Mouse (Mus musculus): ENCODE results near the gene Carmil1. TPM values are rescaled to one million over a fixed set of nuclear protein-coding genes. Genes with fewer than 3 reads are reported as not detected.
A peak's percentile ranks its signal among the peaks of the same experiment; 100 is the strongest.

The Carmil1 gene
- polyA plus RNA-seq, 1 experiment from 2014 or later = 30.0 TPM

DNA sequence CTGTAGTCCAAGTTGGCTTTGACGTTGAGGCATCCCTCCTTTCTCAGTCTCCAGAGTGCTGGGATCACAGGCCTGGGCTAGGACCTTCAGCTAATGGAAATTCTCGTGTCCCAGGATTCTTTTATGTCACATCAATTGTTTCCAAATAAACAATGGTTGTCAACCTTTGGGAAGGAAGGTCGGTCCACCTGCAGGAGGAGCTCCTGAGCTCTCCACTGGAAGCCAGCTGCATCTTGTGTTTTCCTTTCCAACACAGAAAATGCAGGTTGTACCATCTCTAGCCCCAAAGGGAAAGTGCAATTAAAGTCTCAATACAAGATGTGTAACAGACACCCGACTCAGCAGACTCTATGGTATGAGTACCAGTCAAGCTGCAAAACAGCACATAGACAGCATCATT lies 25.7 kb upstream of the Carmil1 start:
- H3K27ac ChIP-seq (ENCODE audit: low read depth, low read length) = no peak overlapping the region
- ATAC-seq (replicated peaks; ENCODE audit: low FRiP score) (no peak), DNase-seq (ENCODE audit: low spot score) (no peak)
- no peak overlapping the region for H3K4me2 ChIP-seq (ENCODE audit: low read depth, low read length, severe bottlenecking)
- no peaks in the 10 kb centered on the region for H3K27me3 ChIP-seq (ENCODE audit: control insufficient read depth, insufficient read depth, low read length)
- H3K9me3 ChIP-seq (ENCODE audit: control insufficient read depth, low read length) = no peaks in the 10 kb centered on the region
- no peak overlapping the region for H3K9ac ChIP-seq (ENCODE audit: low read length)
- no peak overlapping the region for H3K4me3 ChIP-seq (ENCODE audit: low read depth, low read length)
- 51% methylated on average over 4 of the region's 4 CpGs for WGBS
- no peaks in the 10 kb centered on the region for H3K36me3 ChIP-seq (ENCODE audit: control insufficient read depth, insufficient read depth, low read length)
- H3K4me1 ChIP-seq (replicated peaks; ENCODE audit: control insufficient read depth, insufficient read depth, low read length) = no peaks in the 10 kb centered on the region

DNA sequence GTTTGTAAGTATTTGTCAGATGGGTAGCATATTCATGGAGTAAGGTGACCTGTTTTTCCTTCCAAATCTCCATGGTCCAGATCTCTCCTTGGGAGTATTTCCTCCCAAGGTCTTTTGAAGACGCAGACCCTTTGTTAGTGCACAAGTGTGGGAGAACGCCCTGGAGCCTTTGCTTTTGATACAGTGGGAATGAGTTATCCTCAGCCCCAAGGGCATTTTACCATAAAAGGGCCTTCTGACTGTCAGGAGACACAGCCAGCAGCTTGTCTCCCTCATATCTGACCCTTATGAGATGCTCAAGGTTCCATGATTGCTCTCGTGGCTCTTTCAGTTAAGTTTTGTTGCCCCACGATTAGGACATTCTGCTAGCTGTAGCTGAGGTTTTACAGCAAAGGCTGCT lies 24.9 kb upstream of the Carmil1 start:
- no peak for DNase-seq (ENCODE audit: low spot score)
- ATAC-seq (replicated peaks; ENCODE audit: low FRiP score) = no peak
- Histone ChIP-seq H3K36me3 (ENCODE audit: control insufficient read depth, insufficient read depth, low read length) (no peaks in the 10 kb centered on the region), H3K27me3 (ENCODE audit: control insufficient read depth, insufficient read depth, low read length) (no peaks in the 10 kb centered on the region), H3K4me2 (ENCODE audit: low read depth, low read length, severe bottlenecking) (no peak overlapping the region), H3K9ac (ENCODE audit: low read length) (no peak overlapping the region), H3K4me1 (replicated peaks; ENCODE audit: control insufficient read depth, insufficient read depth, low read length) (no peaks in the 10 kb centered on the region), H3K4me3 (ENCODE audit: low read depth, low read length) (no peak overlapping the region), H3K9me3 (ENCODE audit: control insufficient read depth, low read length) (no peaks in the 10 kb centered on the region), H3K27ac (ENCODE audit: low read depth, low read length) (no peak overlapping the region)
- 71% methylated on average over 4 of the region's 4 CpGs for WGBS

DNA sequence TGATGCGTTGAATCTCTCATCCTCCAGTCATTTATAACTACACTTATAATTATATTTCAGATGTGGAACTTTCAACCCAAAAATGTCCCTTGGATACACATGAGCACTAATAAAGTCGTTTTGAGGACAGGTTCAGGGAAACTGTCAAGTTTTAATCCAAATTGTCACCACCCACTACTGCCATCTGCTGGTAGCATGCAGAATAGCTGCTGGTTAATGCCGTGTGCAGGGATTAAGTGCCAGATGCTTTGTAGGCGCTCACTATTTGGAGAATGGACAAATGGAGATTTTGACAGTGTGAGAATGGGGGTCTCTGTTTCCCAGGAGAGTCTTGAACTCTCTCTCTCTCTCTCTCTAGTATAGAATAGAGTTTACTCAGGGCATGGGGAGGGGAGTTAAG lies 16.7 kb upstream of the Carmil1 start:
- Histone ChIP-seq H3K27me3 (ENCODE audit: control insufficient read depth, insufficient read depth, low read length) (no peaks in the 10 kb centered on the region), H3K4me2 (ENCODE audit: low read depth, low read length, severe bottlenecking) (no peak overlapping the region), H3K4me1 (replicated peaks; ENCODE audit: control insufficient read depth, insufficient read depth, low read length) (no peaks in the 10 kb centered on the region), H3K27ac (ENCODE audit: low read depth, low read length) (no peak overlapping the region), H3K4me3 (ENCODE audit: low read depth, low read length) (no peak overlapping the region), H3K36me3 (ENCODE audit: control insufficient read depth, insufficient read depth, low read length) (no peaks in the 10 kb centered on the region), H3K9me3 (ENCODE audit: control insufficient read depth, low read length) (no peaks in the 10 kb centered on the region), H3K9ac (ENCODE audit: low read length) (no peak overlapping the region)
- ATAC-seq (replicated peaks; ENCODE audit: low FRiP score) (no peak), DNase-seq (ENCODE audit: low spot score) (peak; percentile 75)
- WGBS = 21% methylated on average over 4 of the region's 4 CpGs

DNA sequence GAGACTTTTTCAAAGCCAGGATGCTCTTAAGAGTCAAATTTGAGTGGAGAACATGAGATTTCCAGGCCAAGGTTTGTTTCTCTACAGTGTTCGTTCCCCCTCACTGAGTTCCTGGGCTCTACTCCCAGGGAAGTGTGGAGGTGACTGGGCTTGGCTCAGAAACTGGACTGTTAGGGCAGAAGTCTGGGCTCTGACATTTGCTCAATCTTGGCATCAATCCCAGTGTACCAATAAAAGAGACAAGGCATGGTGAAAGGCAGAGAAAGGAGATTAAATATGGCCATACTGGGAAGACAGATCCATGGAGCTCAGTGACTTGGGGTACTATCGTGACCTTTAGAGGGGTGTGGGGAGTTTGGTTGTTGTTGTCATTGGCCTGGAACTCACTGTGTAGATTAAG lies 6.8 kb upstream of the Carmil1 start:
- no peaks in the 10 kb centered on the region for H3K9me3 ChIP-seq (ENCODE audit: control insufficient read depth, low read length)
- ATAC-seq (replicated peaks; ENCODE audit: low FRiP score) = no peak

DNA sequence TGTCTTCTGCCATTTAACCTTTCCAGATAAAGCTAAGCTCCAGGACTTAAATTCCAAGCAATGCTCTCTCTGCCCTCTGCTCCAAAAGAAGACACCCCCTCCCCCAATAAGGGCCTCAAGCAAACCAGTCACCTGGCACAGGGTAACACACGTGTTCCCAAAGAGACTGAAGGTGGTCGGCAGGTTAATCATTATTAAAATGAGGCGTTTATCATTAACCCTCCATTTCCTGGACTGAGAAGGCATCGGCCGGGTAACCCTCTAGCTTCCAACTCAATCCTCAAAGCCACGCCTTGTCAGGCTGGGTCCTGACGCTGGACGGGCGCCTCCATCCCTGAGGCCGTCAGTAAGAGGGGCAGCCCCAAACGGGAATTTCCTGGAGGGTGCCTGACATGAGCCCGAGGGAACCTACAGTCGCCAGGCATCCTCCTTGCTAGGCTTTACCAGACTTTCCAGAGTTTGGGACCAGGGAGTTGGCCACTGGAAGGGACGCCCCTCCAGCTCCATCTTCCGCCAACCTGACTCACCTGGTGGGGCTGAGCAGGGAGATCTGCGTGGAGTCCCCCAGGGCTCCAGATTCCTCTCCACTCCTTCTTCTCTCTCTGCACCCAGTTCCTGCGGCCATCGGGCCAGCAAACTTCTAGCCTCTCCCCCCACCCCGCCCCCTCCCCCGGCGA lies 695 bp downstream of the Carmil1 start:
- ATAC-seq (replicated peaks; ENCODE audit: low FRiP score) = peak; percentile 8; the same call in 1 of the 2 replicates
- H3K27ac ChIP-seq (ENCODE audit: low read depth, low read length) = no peak overlapping the region

More for the DNA sequence above, 6.8 kb upstream of the Carmil1 start:
- Histone ChIP-seq H3K4me2 (ENCODE audit: low read depth, low read length, severe bottlenecking) (no peak overlapping the region), H3K27ac (ENCODE audit: low read depth, low read length) (no peak overlapping the region), H3K36me3 (ENCODE audit: control insufficient read depth, insufficient read depth, low read length) (no peaks in the 10 kb centered on the region), H3K9ac (ENCODE audit: low read length) (no peak overlapping the region), H3K4me3 (ENCODE audit: low read depth, low read length) (no peak overlapping the region), H3K27me3 (ENCODE audit: control insufficient read depth, insufficient read depth, low read length) (no peaks in the 10 kb centered on the region), H3K4me1 (replicated peaks; ENCODE audit: control insufficient read depth, insufficient read depth, low read length) (no peaks in the 10 kb centered on the region)
- 97% methylated on average over 2 of the region's 2 CpGs for WGBS
- DNase-seq (ENCODE audit: low spot score) = no peak

DNA sequence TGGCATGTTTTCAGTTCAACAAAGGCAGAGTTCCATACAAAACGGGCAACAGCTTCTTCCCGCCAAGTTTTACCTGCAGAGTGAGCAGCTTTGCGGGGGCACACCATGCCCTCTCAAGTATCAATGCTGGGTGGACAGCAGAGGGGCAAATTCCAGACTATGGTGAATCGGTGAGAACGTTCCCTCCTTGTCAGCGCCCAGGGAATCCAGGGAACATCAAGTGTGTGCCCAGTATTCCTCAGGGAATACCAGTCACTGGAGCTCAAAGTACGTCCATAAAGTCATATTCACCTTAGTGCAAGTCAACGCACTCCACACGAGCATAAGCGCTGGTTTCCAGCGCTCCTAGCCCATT lies 1.2 kb downstream of the Carmil1 start:
- Histone ChIP-seq H3K4me3 (ENCODE audit: low read depth, low read length) (no peak overlapping the region), H3K27me3 (ENCODE audit: control insufficient read depth, insufficient read depth, low read length) (peaks cover 3% of the 10 kb centered on the region), H3K4me1 (replicated peaks; ENCODE audit: control insufficient read depth, insufficient read depth, low read length) (peaks cover 10% of the 10 kb centered on the region; the same call in 1 of the 2 replicates), H3K27ac (ENCODE audit: low read depth, low read length) (no peak overlapping the region), H3K36me3 (ENCODE audit: control insufficient read depth, insufficient read depth, low read length) (no peaks in the 10 kb centered on the region), H3K9me3 (ENCODE audit: control insufficient read depth, low read length) (no peaks in the 10 kb centered on the region), H3K9ac (ENCODE audit: low read length) (no peak overlapping the region), H3K4me2 (ENCODE audit: low read depth, low read length, severe bottlenecking) (peak overlapping the region; percentile 93; the same call in 1 of the 2 replicates)
- no peak for DNase-seq (ENCODE audit: low spot score)
- WGBS = 48% methylated on average over 11 of the region's 11 CpGs
- no peak for ATAC-seq (replicated peaks; ENCODE audit: low FRiP score)

More for the DNA sequence above, 695 bp downstream of the Carmil1 start:
- Histone ChIP-seq H3K4me1 (replicated peaks; ENCODE audit: control insufficient read depth, insufficient read depth, low read length) (peaks cover 10% of the 10 kb centered on the region; the same call in 1 of the 2 replicates), H3K4me2 (ENCODE audit: low read depth, low read length, severe bottlenecking) (peak overlapping the region; percentile 93), H3K9ac (ENCODE audit: low read length) (peak overlapping the region; percentile 73), H3K27me3 (ENCODE audit: control insufficient read depth, insufficient read depth, low read length) (peaks cover 3% of the 10 kb centered on the region), H3K36me3 (ENCODE audit: control insufficient read depth, insufficient read depth, low read length) (no peaks in the 10 kb centered on the region), H3K9me3 (ENCODE audit: control insufficient read depth, low read length) (no peaks in the 10 kb centered on the region), H3K4me3 (ENCODE audit: low read depth, low read length) (peak overlapping the region; percentile 64)
- peak; percentile 57 for DNase-seq (ENCODE audit: low spot score)
- 1% methylated on average over 19 of the region's 21 CpGs for WGBS

DNA sequence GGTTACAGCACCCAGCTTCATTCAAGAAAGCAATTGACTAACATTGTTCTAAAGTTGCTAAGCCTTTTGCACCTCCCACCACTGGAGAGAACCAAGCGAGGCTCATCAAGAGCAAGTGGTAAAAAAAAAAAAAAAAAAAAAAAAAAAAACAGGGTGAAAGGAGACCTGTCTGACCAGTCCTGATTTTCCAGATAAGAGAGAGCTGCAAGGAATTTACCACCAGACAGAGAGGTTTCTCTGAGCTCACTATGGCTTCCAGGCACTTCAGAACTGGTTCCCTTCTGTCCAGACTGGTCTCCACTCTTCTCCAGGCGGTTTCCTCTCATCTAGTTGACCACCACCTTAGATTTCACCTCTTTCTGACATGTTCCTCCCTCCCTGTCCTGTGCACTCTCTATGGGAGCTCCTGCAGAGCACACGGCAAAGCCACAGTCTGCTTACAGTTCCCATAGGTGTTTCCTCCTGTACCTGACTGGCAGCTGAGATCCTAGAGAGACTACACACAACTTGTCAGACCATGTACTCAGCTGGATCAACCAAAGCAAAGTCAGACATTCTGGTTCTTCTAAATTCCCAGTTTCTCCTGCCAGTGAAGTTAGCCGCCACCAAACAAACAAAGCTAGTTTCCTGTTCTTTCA lies 7.7 kb downstream of the Carmil1 start:
- H3K27ac ChIP-seq (ENCODE audit: low read depth, low read length) = no peak overlapping the region
- DNase-seq (ENCODE audit: low spot score) (peak; percentile 33), ATAC-seq (replicated peaks; ENCODE audit: low FRiP score) (no peak)
- WGBS = 72% methylated on average over 4 of the region's 4 CpGs
- H3K27me3 ChIP-seq (ENCODE audit: control insufficient read depth, insufficient read depth, low read length) = no peaks in the 10 kb centered on the region
- no peak overlapping the region for H3K9ac ChIP-seq (ENCODE audit: low read length)
- no peaks in the 10 kb centered on the region for H3K4me1 ChIP-seq (replicated peaks; ENCODE audit: control insufficient read depth, insufficient read depth, low read length)
- no peaks in the 10 kb centered on the region for H3K9me3 ChIP-seq (ENCODE audit: control insufficient read depth, low read length)
- H3K36me3 ChIP-seq (ENCODE audit: control insufficient read depth, insufficient read depth, low read length) = no peaks in the 10 kb centered on the region
- no peak overlapping the region for H3K4me3 ChIP-seq (ENCODE audit: low read depth, low read length)
- H3K4me2 ChIP-seq (ENCODE audit: low read depth, low read length, severe bottlenecking) = no peak overlapping the region

DNA sequence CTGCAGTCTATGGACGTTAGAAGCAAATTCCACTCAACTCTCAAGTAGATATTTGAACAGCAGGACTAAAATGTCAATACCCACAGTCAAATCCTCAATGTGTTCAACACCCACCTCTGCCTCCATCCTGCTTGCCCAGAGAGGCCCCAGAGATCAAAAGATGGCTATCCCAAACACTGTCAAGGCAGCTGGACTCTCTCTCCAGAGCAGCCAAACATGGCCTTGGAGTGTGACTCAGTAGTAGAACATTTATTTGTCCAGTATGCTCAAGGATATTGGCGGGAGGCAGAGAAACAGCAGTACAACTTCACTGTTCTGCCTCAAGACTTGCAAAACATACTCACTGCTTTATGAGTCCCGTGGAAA lies 11.5 kb downstream of the Carmil1 start:
- no peak overlapping the region for H3K27ac ChIP-seq (ENCODE audit: low read depth, low read length)
- DNase-seq (ENCODE audit: low spot score) = peak; percentile 5
- no peaks in the 10 kb centered on the region for H3K9me3 ChIP-seq (ENCODE audit: control insufficient read depth, low read length)
- no peak overlapping the region for H3K4me3 ChIP-seq (ENCODE audit: low read depth, low read length)
- H3K4me1 ChIP-seq (replicated peaks; ENCODE audit: control insufficient read depth, insufficient read depth, low read length) = no peaks in the 10 kb centered on the region
- no peaks in the 10 kb centered on the region for H3K36me3 ChIP-seq (ENCODE audit: control insufficient read depth, insufficient read depth, low read length)
- WGBS = 77% methylated on average over 3 of the region's 3 CpGs
- no peak overlapping the region for H3K4me2 ChIP-seq (ENCODE audit: low read depth, low read length, severe bottlenecking)
- ATAC-seq (replicated peaks; ENCODE audit: low FRiP score) = no peak
- H3K27me3 ChIP-seq (ENCODE audit: control insufficient read depth, insufficient read depth, low read length) = no peaks in the 10 kb centered on the region
- H3K9ac ChIP-seq (ENCODE audit: low read length) = no peak overlapping the region

Data from forebrain, embryonic 11.5 days (tissue).